Mouse (Mus musculus): Measurements from ENCODE around the gene Ttyh1. TPM values are rescaled to one million over a fixed set of nuclear protein-coding genes. Genes with fewer than 3 reads are reported as not detected.

Gene Ttyh1
- total RNA-seq, 2 experiments from 2014 or later: 292 to 311 TPM

DNA sequence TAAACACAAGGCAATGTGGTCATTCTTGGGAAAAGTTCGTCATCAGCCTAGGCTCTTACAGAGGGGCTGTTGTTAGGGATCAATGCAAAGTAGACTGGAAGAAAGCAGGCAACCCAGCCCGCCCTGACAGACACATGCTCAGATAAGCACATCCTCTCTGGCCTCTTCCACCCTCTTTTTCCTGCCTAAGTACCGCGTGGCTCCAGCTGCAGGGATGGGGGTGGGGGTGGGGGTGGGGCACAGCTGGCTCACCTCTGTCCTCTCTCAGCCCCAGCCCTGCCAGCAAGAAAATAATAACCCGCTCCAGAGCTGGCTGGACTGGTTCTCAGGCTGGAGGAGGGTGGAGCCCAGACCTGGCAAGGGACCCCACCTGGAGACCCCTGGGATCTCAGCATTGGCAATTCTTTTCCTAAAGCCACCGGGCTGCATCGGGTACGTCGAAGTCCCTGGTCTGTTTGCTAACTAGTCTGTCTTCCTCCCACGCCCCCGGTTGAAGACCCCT lies 44.4 kb downstream of the Ttyh1 start:
- no peak for DNase-seq
- intact Hi-C loops (cut with DNase I): no loop called here

DNA sequence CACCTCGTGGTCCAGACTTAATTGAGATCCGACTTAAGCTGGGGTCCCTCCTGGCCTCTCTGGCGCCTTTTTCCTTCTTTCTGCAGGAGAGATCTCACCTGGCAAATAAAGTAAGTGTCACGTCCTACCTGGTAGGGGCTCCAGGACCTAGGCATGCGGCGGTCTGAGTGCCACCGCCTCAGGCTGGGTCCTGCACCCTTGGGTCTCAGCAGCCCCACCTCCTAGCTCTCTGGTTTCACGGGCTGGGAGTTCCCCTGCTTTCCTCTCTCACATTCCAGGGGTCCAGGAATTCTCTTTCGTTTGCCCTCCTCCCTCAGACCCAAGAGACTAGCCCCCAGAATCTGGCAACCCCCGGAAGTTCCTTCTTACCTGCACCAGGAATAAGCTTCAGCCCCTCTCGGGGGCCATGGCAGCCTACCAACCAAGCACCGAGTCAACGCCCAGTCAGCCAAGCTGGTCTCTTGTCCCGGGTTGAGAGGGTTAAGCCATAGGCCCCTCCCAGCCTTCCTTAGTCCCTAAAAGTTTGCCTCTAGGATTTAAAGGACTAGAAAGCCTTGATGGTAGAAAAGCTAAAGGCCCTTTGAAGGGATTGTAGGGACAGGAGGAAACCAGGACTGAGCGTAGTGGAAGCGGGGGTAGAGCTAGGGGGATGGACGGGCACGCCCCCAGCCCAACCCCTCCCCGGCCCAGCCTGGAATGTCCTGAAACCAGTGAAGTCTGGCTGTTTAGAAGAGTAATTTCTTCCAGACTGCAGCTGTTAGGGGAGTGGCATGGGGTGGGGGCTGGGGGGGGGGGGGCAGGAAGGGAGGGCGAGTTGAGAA lies 45.1 kb downstream of the Ttyh1 start, which contains the start of gene Cdc42ep5:
Gene Cdc42ep5 (minus strand): TSS at position 771 of the 821 bp plus-strand sequence.
- intact Hi-C loops (cut with DNase I): no loop called here

GRCm38 (mm10) chr7:4165286-4165685 lies 46.1 kb downstream of the Ttyh1 start:
- intact Hi-C loops (cut with DNase I): no loop called here
- no peak for DNase-seq

More for the DNA sequence above, 45.1 kb downstream of the Ttyh1 start, which contains the start of gene Cdc42ep5:
- DNase-seq: no peak

DNA sequence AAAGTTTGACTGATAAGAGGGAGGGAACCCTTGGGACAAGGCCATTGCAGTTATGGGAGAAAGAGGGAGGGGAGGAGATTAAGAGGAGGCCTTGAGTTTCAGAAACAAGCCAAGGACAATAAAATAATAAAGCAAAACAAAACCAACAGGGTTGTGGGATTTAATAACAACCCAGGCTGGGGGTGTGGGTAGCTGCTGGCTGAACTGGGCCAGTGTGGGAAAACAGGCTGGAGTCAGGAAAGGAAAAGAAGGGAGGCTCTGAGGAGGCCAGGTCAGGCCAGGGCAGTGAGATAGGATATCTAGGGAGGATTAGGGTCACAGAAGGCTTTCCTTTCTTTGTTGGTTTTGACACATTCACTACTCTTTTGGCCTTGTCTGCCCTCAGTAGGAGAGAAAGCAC lies 47.9 kb downstream of the Ttyh1 start:
- intact Hi-C loops (cut with DNase I): no loop called here
- DNase-seq: no peak

DNA sequence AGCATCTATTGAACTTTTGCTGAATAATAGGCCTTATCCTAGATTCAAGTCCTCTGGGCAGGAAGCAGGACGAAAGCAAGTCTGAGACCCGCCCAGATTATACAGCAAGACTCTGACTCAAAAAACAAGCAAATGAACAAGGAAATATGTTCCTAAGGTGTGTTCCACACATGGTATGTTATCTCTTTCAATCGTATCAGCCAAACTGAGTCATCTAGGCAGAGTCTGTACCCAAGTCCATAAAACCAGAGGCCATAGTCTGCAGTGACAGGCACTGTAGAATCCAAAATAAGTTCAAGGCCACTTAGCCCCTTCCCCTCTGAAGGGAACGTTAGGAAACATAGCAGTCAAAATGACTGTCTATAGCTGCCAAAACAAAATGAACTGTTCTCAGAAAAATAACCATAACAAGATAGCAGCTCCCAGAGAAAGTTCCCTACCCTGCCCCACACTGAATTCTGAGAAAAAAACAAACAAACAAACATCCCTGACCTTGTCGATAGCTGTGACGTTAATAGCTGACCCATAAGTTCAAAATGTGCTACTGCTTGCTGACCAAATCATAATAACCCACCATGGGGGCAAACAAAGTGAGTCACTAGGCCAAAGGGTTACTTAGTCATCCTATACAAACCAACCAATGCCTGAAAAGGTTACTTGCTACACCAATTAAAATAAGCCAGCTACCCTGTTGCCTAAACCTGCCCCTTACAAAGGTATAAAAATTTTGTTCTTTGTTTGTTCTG lies 51.2 kb downstream of the Ttyh1 start:
- intact Hi-C loops (cut with DNase I): loop anchor here (5.0 kb wide), 1 partner anchor 37 kb away; no protein-coding TSS in a partner anchor

DNA sequence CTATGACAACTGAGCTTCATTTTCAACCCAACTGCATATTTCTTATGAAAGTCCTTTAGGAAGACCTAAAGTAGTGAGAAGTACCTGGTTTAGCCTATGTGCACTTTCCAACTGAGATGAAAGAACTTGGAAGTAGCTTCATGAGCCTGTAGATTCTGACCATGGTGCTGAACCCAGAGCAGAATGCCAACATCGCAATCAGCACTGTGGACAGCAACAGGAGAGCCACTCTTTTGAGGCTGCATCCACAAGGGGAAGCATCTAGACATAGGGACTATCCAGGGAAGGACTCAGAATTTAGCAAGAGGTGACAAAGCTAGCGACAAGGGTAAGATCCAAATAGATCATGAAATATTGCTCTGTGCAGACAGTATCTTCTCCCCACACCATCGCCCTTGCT lies 59.2 kb downstream of the Ttyh1 start:
- intact Hi-C loops (cut with DNase I): no loop called here
- DNase-seq: no peak

More for the DNA sequence above, 51.2 kb downstream of the Ttyh1 start:
- DNase-seq: no peak

Other genes starting within 250 kb of the Ttyh1 start
- gene Gm14548, start 221.3 kb upstream of the Ttyh1 start, total RNA-seq (2021): not detected
- gene Lilra6, start 203.9 kb upstream of the Ttyh1 start, total RNA-seq (2021): not detected
- 1 to 10 TPM; 1.9 to 2.1 TPM for gene Lair1, start 56.2 kb upstream of the Ttyh1 start, total RNA-seq (2021)
- 100 to 1,000 TPM; 167 to 177 TPM for gene Leng8, start 17.6 kb downstream of the Ttyh1 start, total RNA-seq (2021)
- gene Leng9, start 31.0 kb downstream of the Ttyh1 start, total RNA-seq (2021): 1 to 10 TPM; 5.3 to 5.5 TPM
- gene Cdc42ep5, start 45.5 kb downstream of the Ttyh1 start, total RNA-seq (2021): 1 to 10 TPM; 3.0 to 4.0 TPM
- not detected for gene Lilra5, start 118.3 kb downstream of the Ttyh1 start, total RNA-seq (2021)
- gene Ncr1, start 218.3 kb downstream of the Ttyh1 start, total RNA-seq (2021): not detected

All from left cerebral cortex, postnatal 4 days (tissue).